8 mouse cellular contexts compared by ENCODE assay signal in genomic region chr5:110448436-110449134, GRCm38 (mm10). TPM values are rescaled to one million over a fixed set of nuclear protein-coding genes. Genes with fewer than 3 reads are reported as not detected.
DNase-seq lines count a peak whose midpoint lies in the region; ATAC-seq lines count a peak whose summit lies in the region.

TSS of gene Fbrsl1 (minus strand) at chr5:110448503.

- WGBS in forebrain, embryonic 14.5 days = under 1% methylated on average over 44 of the region's 46 CpGs
- 1% methylated on average over 43 of the region's 46 CpGs for WGBS in neural tube, embryonic 15.5 days

- peaks cover 15% of the 10 kb centered on the region for H3K4me1 ChIP-seq in forebrain, embryonic 14.5 days (ENCODE audit: control insufficient read depth, insufficient read depth, low read length)
- H3K4me1 ChIP-seq in neural tube, embryonic 15.5 days = peaks cover 31% of the 10 kb centered on the region

- peak within 1 kb of the TSS; percentile 88 for H3K9ac ChIP-seq in forebrain, embryonic 14.5 days (ENCODE audit: low read length)
- peak within 1 kb of the TSS; percentile 80 for H3K9ac ChIP-seq in neural tube, embryonic 15.5 days (replicated peaks)

- peak; percentile 100 for DNase-seq in ES-CJ7 (ENCODE audit: low read depth, low spot score)
- DNase-seq in cerebellum, adult 11 months = peak; percentile 92
- DNase-seq in forebrain, embryonic 14.5 days (ENCODE audit: low spot score) = peak; percentile 97
- DNase-seq in heart, postnatal 14 days = peak; percentile 93 to 96
- DNase-seq in layer of hippocampus, adult 11-12 months (ENCODE audit: low spot score) = peak; percentile 95
- DNase-seq in lung, adult 18-20 months = peak; percentile 99
- DNase-seq in testis, postnatal 14 days (ENCODE audit: low spot score) = peak; percentile 97

- peak; percentile 96 for ATAC-seq in forebrain, embryonic 14.5 days
- peak; percentile 97 for ATAC-seq in neural tube, embryonic 15.5 days (ENCODE audit: low FRiP score)

- peak within 1 kb of the TSS; percentile 27 for H3K27ac ChIP-seq in forebrain, embryonic 14.5 days (ENCODE audit: low read depth, low read length)
- peak within 1 kb of the TSS; percentile 66 for H3K27ac ChIP-seq in neural tube, embryonic 15.5 days (replicated peaks)

- intact Hi-C loops in heart, postnatal 14 days (cut with DNase I) = no loop called here

- H3K36me3 ChIP-seq in forebrain, embryonic 14.5 days (ENCODE audit: control insufficient read depth, insufficient read depth, low read length) = no peaks in the 10 kb centered on the region
- H3K36me3 ChIP-seq in neural tube, embryonic 15.5 days = no peaks in the 10 kb centered on the region

- H3K4me2 ChIP-seq in forebrain, embryonic 14.5 days (ENCODE audit: low read length) = peak within 1 kb of the TSS; percentile 93
- peak within 1 kb of the TSS; percentile 83 for H3K4me2 ChIP-seq in neural tube, embryonic 15.5 days

- H3K9me3 ChIP-seq in forebrain, embryonic 14.5 days (replicated peaks; ENCODE audit: control insufficient read depth, low read length) = no peaks in the 10 kb centered on the region
- no peaks in the 10 kb centered on the region for H3K9me3 ChIP-seq in neural tube, embryonic 15.5 days (replicated peaks)

- H3K4me3 ChIP-seq in forebrain, embryonic 14.5 days (ENCODE audit: low read depth, low read length) = peak within 1 kb of the TSS; percentile 85
- peak within 1 kb of the TSS; percentile 68 for H3K4me3 ChIP-seq in neural tube, embryonic 15.5 days (replicated peaks)

- H3K27me3 ChIP-seq in forebrain, embryonic 14.5 days (replicated peaks; ENCODE audit: control insufficient read depth, insufficient read depth, low read length) = no peaks in the 10 kb centered on the region
- H3K27me3 ChIP-seq in neural tube, embryonic 15.5 days (replicated peaks) = no peaks in the 10 kb centered on the region

RNA-seq across cellular contexts. Expression of gene Fbrsl1, which starts in this region (rescaled TPM):
- polyA plus RNA-seq in forebrain, embryonic 14.5 days (2014; fragmentation: Nextera tagmentation; extraction: Ambion mirVana) = 15.0 and 19.8 TPM in 2 replicates
- total RNA-seq in heart, postnatal 14 days (2021) = 10 to 100 TPM; 47.4 to 50.6 TPM
- polyA plus RNA-seq in neural tube, embryonic 15.5 days (2015; fragmentation: Nextera tagmentation; extraction: Ambion mirVana) = 16.7 and 19.7 TPM in 2 replicates

Comparison
In these comparisons a context has a peak if more than half of its experiments do, and no peak if none do; other contexts are left out.
1. Peak in every context shown above with its lines: DNase-seq, ATAC-seq, H3K4me3 ChIP-seq and H3K27ac ChIP-seq.